Mouse (Mus musculus) liver, embryonic 14.5 days (tissue): ENCODE data around the gene Armc9.

Source experiments
- CTCF ChIP-seq: IDR thresholded peaks from 2 replicates; pipeline ENCODE4 v1.5.1; 2016; ENCODE audit warnings: antibody characterized with exemption, low read depth, control low read depth
- EP300 ChIP-seq: IDR thresholded peaks from 2 replicates; pipeline ENCODE4 v1.6.1; 2016; ENCODE audit warnings: antibody characterized with exemption, low read depth

GRCm38 (mm10) chr1:86214158-86214557 lies 59.6 kb downstream of the Armc9 start:
- TF ChIP-seq CTCF (peak; percentile 99), EP300 (no peak)
